Mouse (Mus musculus) lung, embryonic 15.5 days (tissue): Measurements from ENCODE around the gene Pms2. TPM values are rescaled to one million over a fixed set of nuclear protein-coding genes. Genes with fewer than 3 reads are reported as not detected.

ENCODE experiments used
- ATAC-seq: fragments of 200-750 bp; cut with Nextera tagmentation; 2 replicates; pipeline ENCODE4 v1.8.0; 2017; ENCODE audit warnings: moderate number of reproducible peaks, borderline replicate concordance; ENCODE audit not compliant: low FRiP score, low TSS enrichment; ENCODE audit errors: extremely low read depth
- H3K27ac ChIP-seq: fragments of 300-500 bp; sonication (generic); 2 replicates; pipeline ENCODE4 v1.5.1; 2015; ENCODE audit warnings: moderate library complexity, mild to moderate bottlenecking, inconsistent platforms
- H3K27me3 ChIP-seq: fragments of 300-500 bp; sonication (generic); 2 replicates; pipeline ENCODE4 v1.6.1; 2015; ENCODE audit warnings: inconsistent platforms
- H3K36me3 ChIP-seq: fragments of 300-500 bp; sonication (generic); 2 replicates; pipeline ENCODE4 v1.6.1; 2015; ENCODE audit warnings: inconsistent platforms
- H3K4me1 ChIP-seq: fragments of 300-500 bp; sonication (generic); 2 replicates; pipeline ENCODE4 v1.6.1; 2015; ENCODE audit warnings: inconsistent platforms
- H3K4me2 ChIP-seq: fragments of 300-500 bp; sonication (generic); 2 replicates; pipeline ENCODE4 v1.6.1; 2015; ENCODE audit warnings: inconsistent platforms, mild to moderate bottlenecking, moderate library complexity
- H3K4me3 ChIP-seq: fragments of 300-500 bp; sonication (generic); 2 replicates; pipeline ENCODE4 v1.5.1; 2015; ENCODE audit warnings: mild to moderate bottlenecking, inconsistent platforms
- H3K9ac ChIP-seq: fragments of 300-500 bp; sonication (generic); 2 replicates; pipeline ENCODE4 v1.6.1; 2015; ENCODE audit warnings: inconsistent platforms
- H3K9me3 ChIP-seq: fragments of 300-500 bp; sonication (generic); 2 replicates; pipeline ENCODE4 v1.6.1; 2016; ENCODE audit warnings: inconsistent platforms
- WGBS: fragments of 180-500 bp; shearing (Covaris S2); methylation state at CpG from one replicate; pipeline ENCODE4 v1.1.7; 2015; 5-methylcytosine and 5-hydroxymethylcytosine counted together
- polyA plus RNA-seq: library from polyadenylated mRNA; unstranded; fragments of >200 nt; fragmentation: Nextera tagmentation; extraction: Ambion mirVana; gene quantifications from 2 replicates; pipeline ENCODE4 v1.2.1, GENCODE M21; 2015

Gene Pms2
- polyA plus RNA-seq: 27.8 and 31.2 TPM in 2 replicates

DNA sequence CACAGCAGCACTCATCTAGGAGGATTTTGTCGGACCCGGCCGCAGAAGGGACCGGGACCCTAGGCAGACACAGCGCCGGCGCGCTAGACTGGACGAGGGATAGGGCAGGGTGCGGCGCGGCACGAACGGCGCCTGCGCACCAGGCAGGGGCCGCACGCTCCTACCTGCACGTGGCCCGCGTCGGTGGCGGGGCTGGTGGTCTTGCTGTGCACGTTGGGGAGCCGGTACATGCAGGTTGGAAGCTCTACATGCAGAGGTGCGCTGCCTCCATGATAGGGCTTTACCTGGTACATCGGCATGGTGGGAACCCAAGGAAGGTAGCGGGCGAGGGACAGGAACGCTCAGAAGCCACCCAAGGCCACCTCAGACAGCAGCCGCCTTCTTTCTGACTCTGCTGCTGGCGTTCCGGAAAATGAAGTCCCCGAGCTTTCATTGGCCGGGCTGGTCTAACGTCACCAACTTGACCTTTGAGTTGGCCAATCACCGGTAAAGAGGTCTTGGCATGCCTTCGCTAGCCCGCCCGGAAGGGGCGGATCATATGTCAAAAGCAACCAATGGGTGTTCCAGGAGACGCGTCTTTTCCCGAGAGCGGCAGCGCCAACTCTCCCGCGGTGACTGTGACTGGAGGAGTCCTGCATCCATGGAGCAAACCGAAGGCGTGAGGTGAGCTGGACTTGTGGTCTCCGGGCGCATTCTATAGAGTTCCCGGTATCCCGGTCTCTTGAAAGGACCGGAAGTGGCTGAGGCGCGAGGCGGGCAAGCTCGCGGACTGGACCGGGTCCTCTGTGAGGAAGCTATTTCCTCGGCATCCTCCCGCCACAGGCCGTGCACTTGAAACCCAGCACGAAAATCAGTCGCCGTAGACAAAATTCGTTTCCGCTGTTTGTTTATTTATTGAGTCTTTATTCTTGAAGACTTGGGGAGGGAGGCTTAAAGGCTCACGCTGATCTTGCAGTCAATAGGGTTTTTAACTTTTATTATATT, at the start of gene Pms2, which contains the start of gene Aimp2:
Gene Pms2, plus strand, starts transcription at position 548 of the 984 bp plus-strand sequence.
Gene Aimp2, minus strand, starts transcription at position 431 of the 984 bp plus-strand sequence.
- Histone ChIP-seq H3K4me1 (peaks cover 24% of the 10 kb centered on the region), H3K4me2 (peak within 1 kb of the TSS; percentile 81), H3K4me3 (peak within 1 kb of the TSS; percentile 72), H3K36me3 (peaks cover 10% of the 10 kb centered on the region; the same call in 1 of the 2 replicates), H3K27ac (peak within 1 kb of the TSS; percentile 85), H3K27me3 (no peaks in the 10 kb centered on the region), H3K9ac (peak within 1 kb of the TSS; percentile 64), H3K9me3 (no peaks in the 10 kb centered on the region)
- ATAC-seq: peak; percentile 99
- under 1% methylated on average over 70 of the region's 70 CpGs for WGBS

DNA sequence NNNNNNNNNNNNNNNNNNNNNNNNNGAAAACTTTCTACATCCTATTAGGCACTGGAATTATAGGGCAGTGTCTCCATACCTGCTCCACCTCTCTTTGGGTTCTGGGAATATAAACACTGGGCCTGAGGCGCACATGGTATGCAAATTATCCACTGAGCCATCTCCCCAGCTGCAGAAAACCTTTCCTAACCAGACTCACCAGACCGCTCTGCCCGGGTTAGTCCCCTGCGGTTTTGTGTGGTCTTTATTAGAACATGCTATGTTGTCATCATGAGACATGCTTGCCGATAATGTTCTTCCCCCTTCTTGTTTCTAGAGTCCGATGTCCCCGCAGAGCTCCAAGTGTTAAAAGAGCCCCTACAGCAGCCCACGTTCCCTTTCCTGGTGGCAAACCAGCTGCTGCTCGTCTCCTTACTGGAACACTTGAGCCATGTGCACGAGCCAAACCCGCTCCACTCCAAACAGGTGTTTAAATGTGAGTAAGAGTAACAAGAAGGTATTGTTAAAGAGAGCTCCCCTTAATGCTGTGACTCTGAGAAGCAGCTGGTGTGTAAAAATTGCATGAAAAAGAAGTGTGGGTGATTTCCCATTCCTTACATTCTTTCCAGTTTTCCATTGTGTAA, 38.1 kb upstream of the Pms2 start:
- WGBS: 78% methylated on average over 11 of the region's 11 CpGs
- Histone ChIP-seq H3K9ac (no peak overlapping the region), H3K9me3 (no peaks in the 10 kb centered on the region), H3K4me1 (no peaks in the 10 kb centered on the region), H3K4me2 (no peak overlapping the region), H3K27ac (no peak overlapping the region), H3K27me3 (no peaks in the 10 kb centered on the region), H3K36me3 (peaks cover 31% of the 10 kb centered on the region), H3K4me3 (no peak overlapping the region)
- no peak for ATAC-seq

DNA sequence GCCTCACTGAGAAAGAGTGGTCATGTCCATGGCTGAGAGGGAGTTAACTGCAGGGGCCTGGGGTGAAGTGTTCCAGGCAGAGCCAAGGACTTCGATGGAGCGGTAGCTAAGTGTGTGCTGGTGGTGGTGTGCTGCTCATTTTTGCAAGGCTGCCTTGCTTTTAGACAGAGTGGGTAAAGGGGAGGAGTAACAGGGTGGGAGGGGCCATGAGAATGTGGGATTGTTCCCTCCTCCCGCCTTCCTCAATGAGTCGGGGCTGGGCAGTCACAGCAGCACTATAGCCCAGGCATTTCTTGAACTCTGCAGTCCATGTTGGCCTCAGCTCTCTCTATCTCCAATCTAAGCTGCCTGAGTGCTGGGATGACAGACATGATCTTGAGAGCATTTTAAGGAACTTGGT, 35.2 kb upstream of the Pms2 start:
- 56% methylated on average over 4 of the region's 4 CpGs for WGBS
- Histone ChIP-seq H3K4me3 (no peak overlapping the region), H3K36me3 (peaks cover 50% of the 10 kb centered on the region), H3K4me1 (no peaks in the 10 kb centered on the region), H3K27ac (no peak overlapping the region), H3K9ac (no peak overlapping the region), H3K4me2 (no peak overlapping the region), H3K27me3 (no peaks in the 10 kb centered on the region), H3K9me3 (no peaks in the 10 kb centered on the region)
- 0 out of 2 replicates have a peak, but pooled peaks have one; percentile 39 for ATAC-seq

DNA sequence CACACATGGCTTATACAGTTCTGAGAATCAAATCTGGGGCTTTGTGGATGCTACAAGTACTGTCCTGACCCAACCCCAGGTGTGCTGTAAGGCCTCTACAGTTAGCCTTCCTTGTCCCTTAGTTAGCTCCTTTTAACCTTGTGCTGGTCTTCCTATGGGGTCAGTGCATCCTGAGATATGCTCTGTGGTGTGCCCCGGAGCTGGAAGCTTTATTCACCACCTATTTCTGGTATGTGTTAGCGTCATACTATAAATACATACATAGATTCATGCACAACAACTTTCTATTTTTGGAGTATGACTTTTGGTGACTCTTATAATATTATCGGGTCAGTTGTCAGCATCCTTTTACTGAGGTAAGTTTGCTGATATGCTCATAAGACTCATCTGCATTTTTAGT, 24.5 kb upstream of the Pms2 start:
- Histone ChIP-seq H3K4me1 (no peaks in the 10 kb centered on the region), H3K36me3 (peaks cover 81% of the 10 kb centered on the region), H3K9me3 (no peaks in the 10 kb centered on the region), H3K4me3 (no peak overlapping the region), H3K27me3 (no peaks in the 10 kb centered on the region), H3K4me2 (no peak overlapping the region), H3K27ac (no peak overlapping the region), H3K9ac (no peak overlapping the region)
- WGBS: 97% methylated on average over 3 of the region's 3 CpGs
- no peak for ATAC-seq

DNA sequence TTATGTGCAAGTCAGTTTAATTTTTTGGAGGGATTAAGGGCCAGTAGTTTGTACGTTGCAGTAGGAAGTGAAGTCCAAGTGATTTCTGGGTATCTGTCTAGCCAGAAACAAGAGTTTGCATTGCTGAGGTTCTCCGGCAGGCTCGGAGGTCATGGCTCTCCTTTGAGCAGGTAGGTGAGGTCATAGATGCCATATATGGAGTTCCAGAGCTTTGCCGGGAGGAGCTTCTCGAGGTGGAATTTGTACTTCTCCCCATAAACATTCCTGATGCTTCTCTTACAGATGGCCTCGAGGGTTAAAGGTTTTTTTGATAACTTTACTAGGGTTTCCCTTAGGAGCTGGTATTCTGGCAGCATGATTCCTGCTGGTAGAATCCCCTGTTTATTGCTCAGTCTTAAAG, 19.0 kb upstream of the Pms2 start:
- Histone ChIP-seq H3K27ac (no peak overlapping the region), H3K9me3 (no peaks in the 10 kb centered on the region), H3K27me3 (no peaks in the 10 kb centered on the region), H3K36me3 (peaks cover 53% of the 10 kb centered on the region), H3K9ac (no peak overlapping the region), H3K4me1 (no peaks in the 10 kb centered on the region), H3K4me3 (no peak overlapping the region), H3K4me2 (no peak overlapping the region)
- WGBS: 64% methylated on average over 6 of the region's 6 CpGs
- ATAC-seq: no peak

DNA sequence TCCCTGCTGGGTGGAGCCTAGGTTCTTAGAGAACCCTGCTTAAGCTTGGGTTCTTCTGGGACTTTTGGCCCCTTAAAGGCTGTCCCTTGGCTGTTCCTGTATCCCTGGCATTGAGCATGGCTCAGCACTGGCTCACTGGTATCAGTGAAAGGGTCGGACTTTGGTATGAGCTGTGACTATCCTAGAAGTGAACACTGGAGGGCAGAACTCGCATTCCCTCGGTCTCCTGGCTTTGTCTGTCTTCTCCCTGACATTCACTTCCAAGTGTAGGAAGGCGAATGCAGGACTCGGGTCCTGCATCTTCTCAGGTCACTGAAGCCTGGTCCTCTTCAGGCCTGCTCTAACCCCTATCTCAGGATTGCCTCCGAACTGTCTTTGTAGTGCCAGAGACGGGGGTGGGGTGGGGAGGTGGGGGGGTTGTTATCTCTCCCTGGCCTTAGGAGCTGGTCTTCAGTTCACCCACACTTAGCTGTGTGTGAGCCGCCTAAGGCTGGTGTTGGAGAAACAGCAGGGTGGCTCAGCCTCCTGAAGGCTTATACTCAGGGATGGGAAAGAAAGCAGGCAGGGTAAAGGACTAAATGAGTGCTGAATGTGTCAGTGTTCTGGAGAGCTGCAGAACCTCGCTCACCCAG, 17.4 kb upstream of the Pms2 start:
- Histone ChIP-seq H3K27me3 (no peaks in the 10 kb centered on the region), H3K9ac (no peak overlapping the region), H3K27ac (no peak overlapping the region), H3K4me3 (no peak overlapping the region), H3K4me1 (no peaks in the 10 kb centered on the region), H3K36me3 (peaks cover 39% of the 10 kb centered on the region), H3K4me2 (no peak overlapping the region), H3K9me3 (no peaks in the 10 kb centered on the region)
- no peak for ATAC-seq
- 70% methylated on average over 9 of the region's 9 CpGs for WGBS

DNA sequence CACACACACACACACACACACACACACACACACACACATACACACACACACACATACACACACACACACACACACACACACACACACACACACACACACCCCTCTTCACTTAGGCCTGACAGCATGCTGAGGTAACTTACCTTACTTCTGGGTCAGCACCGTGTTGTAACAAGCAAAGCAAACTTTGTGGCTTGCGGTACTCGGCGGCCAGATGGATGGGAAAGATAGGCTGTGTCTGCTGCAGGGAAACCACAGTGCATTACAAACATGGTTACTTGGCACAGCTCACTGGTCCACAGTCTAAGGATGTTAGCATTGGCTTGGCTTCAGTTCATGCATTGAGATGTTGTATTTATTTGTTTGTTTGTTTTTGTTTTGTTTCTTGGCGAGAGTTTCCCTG, 16.4 kb upstream of the Pms2 start:
- peaks cover 43% of the 10 kb centered on the region for H3K36me3 ChIP-seq
- no peak overlapping the region for H3K9ac ChIP-seq
- no peak overlapping the region for H3K27ac ChIP-seq
- H3K4me3 ChIP-seq: no peak overlapping the region
- H3K27me3 ChIP-seq: no peaks in the 10 kb centered on the region
- no peaks in the 10 kb centered on the region for H3K9me3 ChIP-seq
- no peak for ATAC-seq
- H3K4me1 ChIP-seq: no peaks in the 10 kb centered on the region
- WGBS: 64% methylated on average over 5 of the region's 5 CpGs
- H3K4me2 ChIP-seq: no peak overlapping the region

DNA sequence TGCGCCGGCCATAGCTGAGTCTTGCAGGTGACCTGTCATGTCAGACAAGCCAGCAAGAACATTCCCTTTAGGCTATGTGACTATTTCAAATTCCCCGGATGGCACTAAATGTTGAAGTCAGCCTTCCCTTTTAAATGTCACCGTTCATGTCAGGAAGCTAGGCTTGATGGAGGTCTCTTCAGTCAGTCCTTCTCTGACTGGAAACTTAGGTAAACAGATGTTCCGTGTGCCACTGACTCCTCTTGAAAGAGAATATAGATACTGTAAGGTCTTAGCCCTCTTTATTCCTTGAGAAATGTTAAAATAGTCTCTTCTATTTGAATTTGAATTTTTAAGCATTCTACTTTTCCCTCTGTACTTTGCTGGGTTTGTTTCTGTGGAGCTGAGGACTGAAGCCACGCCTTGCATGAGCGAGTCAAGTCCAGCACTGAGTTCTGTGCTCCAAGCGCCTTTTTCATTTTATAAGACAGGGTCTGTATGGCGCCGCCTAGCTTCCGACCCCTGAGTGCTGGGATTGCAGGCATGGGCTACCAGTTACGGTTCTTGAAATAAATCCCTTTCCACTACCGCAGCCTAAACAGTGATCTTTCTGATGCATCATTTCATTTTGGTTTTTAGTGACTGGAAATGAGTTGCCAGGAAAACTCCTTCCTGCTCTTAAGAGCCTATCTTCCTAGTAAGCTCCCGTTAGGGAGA, 12.0 kb upstream of the Pms2 start, which contains the start of gene Ankrd61:
Gene Ankrd61, minus strand, starts transcription at position 51 of the 696 bp plus-strand sequence.
- no peak for ATAC-seq
- Histone ChIP-seq H3K4me3 (no peak within 1 kb of the TSS), H3K36me3 (peaks cover 42% of the 10 kb centered on the region), H3K27me3 (no peaks in the 10 kb centered on the region), H3K9me3 (no peaks in the 10 kb centered on the region), H3K27ac (no peak within 1 kb of the TSS), H3K4me2 (no peak within 1 kb of the TSS), H3K9ac (no peak within 1 kb of the TSS), H3K4me1 (no peaks in the 10 kb centered on the region)
- 78% methylated on average over 14 of the region's 14 CpGs for WGBS

DNA sequence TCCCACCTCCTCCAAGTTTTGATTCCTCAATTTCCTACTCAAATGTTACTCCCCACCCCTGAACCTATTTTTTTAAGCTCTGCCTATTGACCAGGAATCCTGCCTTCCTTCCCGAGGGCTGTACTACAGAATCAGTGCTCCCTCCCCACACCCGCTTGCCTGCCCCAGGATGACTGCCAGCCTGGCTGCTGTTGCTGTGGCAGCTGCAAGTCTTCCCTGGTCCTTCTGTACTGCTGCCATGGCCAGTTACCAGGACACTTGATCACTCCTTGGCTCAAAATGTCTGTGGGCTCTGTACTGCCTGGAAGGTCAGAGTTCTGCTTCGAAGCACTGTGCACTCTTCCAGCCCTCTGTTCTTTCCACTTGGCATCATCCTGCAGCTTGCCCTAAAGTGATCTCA, 7.7 kb upstream of the Pms2 start:
- Histone ChIP-seq H3K9ac (no peak overlapping the region), H3K4me1 (no peaks in the 10 kb centered on the region), H3K4me3 (no peak overlapping the region), H3K36me3 (peaks cover 66% of the 10 kb centered on the region), H3K27me3 (no peaks in the 10 kb centered on the region), H3K27ac (no peak overlapping the region), H3K9me3 (no peaks in the 10 kb centered on the region), H3K4me2 (no peak overlapping the region)
- WGBS: 76% methylated on average over 3 of the region's 3 CpGs
- no peak for ATAC-seq

DNA sequence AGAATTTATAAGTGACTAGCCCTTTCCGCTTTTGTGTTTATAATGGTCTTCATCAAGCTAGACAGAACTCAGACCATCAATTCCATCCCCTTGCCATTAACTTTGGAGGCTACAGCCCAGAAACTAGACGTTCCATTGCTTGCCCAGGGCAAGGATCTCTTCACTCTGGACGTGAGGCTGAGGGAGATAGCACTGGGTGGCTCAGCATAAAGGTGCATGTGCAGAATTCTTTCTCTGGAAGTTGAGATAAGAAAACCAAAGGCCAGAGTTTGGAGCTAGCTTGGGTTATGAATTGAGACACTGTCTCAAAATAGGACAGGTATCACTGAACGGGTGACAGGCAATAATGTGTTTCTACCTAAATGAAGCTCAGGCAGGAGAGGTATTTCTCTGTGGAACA, 6.0 kb upstream of the Pms2 start:
- H3K9ac ChIP-seq: no peak overlapping the region
- 79% methylated on average over 4 of the region's 4 CpGs for WGBS
- H3K4me3 ChIP-seq: no peak overlapping the region
- H3K36me3 ChIP-seq: peaks cover 56% of the 10 kb centered on the region
- no peak overlapping the region for H3K27ac ChIP-seq
- H3K4me1 ChIP-seq: peaks cover 15% of the 10 kb centered on the region
- H3K27me3 ChIP-seq: no peaks in the 10 kb centered on the region
- H3K4me2 ChIP-seq: no peak overlapping the region
- no peaks in the 10 kb centered on the region for H3K9me3 ChIP-seq
- no peak for ATAC-seq

DNA sequence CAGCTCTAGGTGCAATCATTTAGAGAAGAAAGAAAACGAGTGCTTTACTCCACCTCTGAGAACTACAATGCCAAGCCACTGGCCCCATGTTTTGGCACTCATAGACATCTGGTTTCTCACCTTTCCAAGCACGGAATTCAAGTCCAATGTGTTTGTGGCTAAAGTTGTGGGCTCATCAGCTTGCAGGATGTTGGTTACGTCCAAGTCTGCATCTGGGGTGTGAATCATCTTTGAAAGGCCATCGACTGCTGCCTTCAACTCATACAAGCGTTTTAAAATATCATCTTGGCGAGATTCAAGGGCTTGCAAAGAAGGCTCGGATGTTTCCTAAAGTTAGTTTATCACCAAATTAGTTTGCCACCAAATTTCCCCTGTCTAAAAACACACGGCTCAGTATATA, 3.3 kb upstream of the Pms2 start:
- 80% methylated on average over 8 of the region's 8 CpGs for WGBS
- Histone ChIP-seq H3K9me3 (no peaks in the 10 kb centered on the region), H3K27me3 (no peaks in the 10 kb centered on the region), H3K36me3 (peaks cover 37% of the 10 kb centered on the region), H3K27ac (no peak overlapping the region), H3K9ac (no peak overlapping the region), H3K4me2 (no peak overlapping the region), H3K4me3 (no peak overlapping the region), H3K4me1 (peaks cover 24% of the 10 kb centered on the region)
- ATAC-seq: no peak
